Mouse (Mus musculus): ENCODE results near the gene Ethe1.

DNA sequence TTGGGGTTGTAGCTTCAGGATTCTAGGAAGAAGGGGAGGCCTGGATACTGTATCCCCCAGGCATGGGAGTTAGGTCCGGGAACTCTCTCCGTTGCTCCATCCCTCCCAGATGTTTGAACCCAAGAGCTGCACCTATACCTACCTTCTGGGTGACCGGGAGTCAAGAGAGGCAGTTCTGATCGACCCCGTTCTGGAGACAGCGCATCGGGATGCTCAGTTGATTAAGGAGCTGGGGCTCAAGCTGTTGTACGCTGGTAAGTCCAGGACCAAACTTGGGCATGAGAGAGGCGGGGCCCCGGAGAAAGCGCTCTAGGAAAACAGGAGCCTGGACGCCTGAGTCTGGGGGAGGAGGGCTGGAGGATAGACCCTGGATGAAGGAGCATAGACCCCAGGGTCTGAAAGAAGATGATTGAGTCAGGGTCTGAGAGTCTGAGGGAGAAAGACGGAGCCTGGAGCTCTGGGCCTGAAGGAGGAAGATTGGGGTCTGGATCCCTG lies 7.0 kb downstream of the Ethe1 start:
- TF ChIP-seq CTCF (IDR thresholded peaks at IDR 0.05; ENCODE audit: borderline replicate concordance, extremely low read depth, insufficient read depth, insufficient read length) (no peak), POLR2A (IDR thresholded peaks at IDR 0.05; ENCODE audit: borderline replicate concordance, extremely low read depth, insufficient read depth, insufficient read length, poor library complexity, severe bottlenecking) (no peak)

Measured in brain, embryonic 14.5 days (tissue).